Mouse (Mus musculus) midbrain, embryonic 14.5 days (tissue): Measurements from ENCODE around the gene Hnrnpc. TPM values are rescaled to one million over a fixed set of nuclear protein-coding genes. Genes with fewer than 3 reads are reported as not detected.
"Not testable (repeated sequence)": the region's sequence is repeated elsewhere in the genome, so short reads cannot be mapped to it uniquely, and the experiment has no call there.

Experiments
- ATAC-seq: fragments of 200-750 bp; cut with Nextera tagmentation; 2 replicates; pipeline ENCODE4 v1.8.0; 2017; ENCODE audit warnings: moderate number of reproducible peaks, moderate library complexity; ENCODE audit not compliant: low FRiP score, low TSS enrichment
- DNase-seq: peaks from one replicate; pipeline ENCODE4 v3.0.0-alpha.2; 2015
- H3K27ac ChIP-seq: fragments of 300-500 bp; sonication (generic); replicated peaks from 2 replicates; pipeline ENCODE4 v1.5.1; 2014; ENCODE audit warnings: mild to moderate bottlenecking, low read depth, low read length, moderate library complexity
- H3K27me3 ChIP-seq: fragments of 300-500 bp; sonication (generic); 2 replicates; pipeline ENCODE4 v1.6.1; 2014; ENCODE audit warnings: low read length, control low read depth, mixed read lengths; ENCODE audit not compliant: control insufficient read depth, insufficient read depth
- H3K36me3 ChIP-seq: fragments of 300-500 bp; sonication (generic); 2 replicates; pipeline ENCODE4 v1.6.1; 2014; ENCODE audit warnings: low read length, control low read depth; ENCODE audit not compliant: control insufficient read depth, insufficient read depth
- H3K4me1 ChIP-seq: fragments of 300-500 bp; sonication (generic); 2 replicates; pipeline ENCODE4 v1.6.1; 2014; ENCODE audit warnings: mild to moderate bottlenecking, antibody characterized with exemption, low read length, control low read depth; ENCODE audit not compliant: control insufficient read depth, insufficient read depth
- H3K4me2 ChIP-seq: fragments of 300-500 bp; sonication (generic); 2 replicates; pipeline ENCODE4 v1.6.1; 2014; ENCODE audit warnings: mild to moderate bottlenecking, low read length, moderate library complexity
- H3K4me3 ChIP-seq: fragments of 300-500 bp; sonication (generic); replicated peaks from 2 replicates; pipeline ENCODE4 v1.5.1; 2014; ENCODE audit warnings: low read depth, low read length
- H3K9ac ChIP-seq: fragments of 300-500 bp; sonication (generic); replicated peaks from 2 replicates; pipeline ENCODE4 v1.6.1; 2014; ENCODE audit warnings: mild to moderate bottlenecking, low read length, moderate library complexity
- H3K9me3 ChIP-seq: fragments of 300-500 bp; sonication (generic); 2 replicates; pipeline ENCODE4 v1.6.1; 2016; ENCODE audit warnings: low read length, control low read depth, mixed read lengths; ENCODE audit not compliant: control insufficient read depth
- WGBS: fragments of 180-500 bp; shearing (Covaris S2); extraction: QIAGEN DNeasy Blood & Tissue Kit; methylation state at CpG from one replicate; pipeline ENCODE4 v1.1.7; 2014; 5-methylcytosine and 5-hydroxymethylcytosine counted together
- polyA plus RNA-seq: library from polyadenylated mRNA; unstranded; fragments of >200 nt; fragmentation: Nextera tagmentation; extraction: Ambion mirVana; gene quantifications from 2 replicates; pipeline ENCODE4 v1.2.1, GENCODE M21; 2014

Gene Hnrnpc
- polyA plus RNA-seq, 1 experiment from 2014 or later = 549 TPM

DNA sequence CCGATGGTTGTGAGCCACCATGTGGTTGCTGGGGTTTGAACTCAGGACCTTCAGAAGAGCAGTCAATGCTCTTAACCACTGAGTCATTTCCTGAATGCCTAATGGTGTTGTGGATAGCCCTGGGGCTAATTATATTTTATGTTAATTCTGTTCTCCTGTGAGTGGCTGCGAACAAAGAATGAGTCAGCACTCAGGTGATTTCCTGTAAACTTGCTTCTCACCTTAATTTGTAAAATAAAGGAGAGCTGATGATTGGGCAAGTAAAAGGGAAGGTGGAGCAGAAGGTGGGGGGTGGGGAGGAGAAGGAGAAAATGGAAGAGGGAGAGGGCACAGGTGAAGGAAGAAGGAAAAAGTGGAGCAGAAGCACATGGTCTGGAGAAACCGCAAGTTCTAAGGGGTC, 51.1 kb downstream of the Hnrnpc start:
- H3K27ac ChIP-seq, ATAC-seq, H3K9me3 ChIP-seq, H3K36me3 ChIP-seq, DNase-seq, H3K4me1 ChIP-seq, H3K4me3 ChIP-seq, H3K9ac ChIP-seq, H3K4me2 ChIP-seq, H3K27me3 ChIP-seq: not testable (repeated sequence)
- WGBS = 97% methylated on average over 3 of the region's 3 CpGs

- H3K4me3 ChIP-seq = no peak overlapping the region
- 22% methylated on average over 9 of the region's 9 CpGs for WGBS
- H3K27me3 ChIP-seq = no peaks in the 10 kb centered on the region
- H3K4me2 ChIP-seq = no peak overlapping the region
- DNase-seq (peak; percentile 31), ATAC-seq (no peak)
- no peaks in the 10 kb centered on the region for H3K9me3 ChIP-seq
- H3K9ac ChIP-seq = no peak overlapping the region
- H3K27ac ChIP-seq = no peak overlapping the region
- H3K36me3 ChIP-seq = no peaks in the 10 kb centered on the region
- H3K4me1 ChIP-seq = no peaks in the 10 kb centered on the region; the same call in 1 of the 2 replicates
These were observed 57.8 kb downstream of the Hnrnpc start for GRCm38 (mm10) chr14:52045966-52046565.

- Histone ChIP-seq H3K4me3 (no peak overlapping the region), H3K27me3 (no peaks in the 10 kb centered on the region), H3K27ac (no peak overlapping the region), H3K4me1 (no peaks in the 10 kb centered on the region; the same call in 1 of the 2 replicates), H3K9me3 (no peaks in the 10 kb centered on the region), H3K36me3 (no peaks in the 10 kb centered on the region), H3K9ac (no peak overlapping the region), H3K4me2 (no peak overlapping the region)
- ATAC-seq (peak; percentile 43; the same call in 1 of the 2 replicates), DNase-seq (peak; percentile 73)
- 8% methylated on average over 8 of the region's 8 CpGs for WGBS
These were observed 58.7 kb downstream of the Hnrnpc start for GRCm38 (mm10) chr14:52044901-52045678.

DNA sequence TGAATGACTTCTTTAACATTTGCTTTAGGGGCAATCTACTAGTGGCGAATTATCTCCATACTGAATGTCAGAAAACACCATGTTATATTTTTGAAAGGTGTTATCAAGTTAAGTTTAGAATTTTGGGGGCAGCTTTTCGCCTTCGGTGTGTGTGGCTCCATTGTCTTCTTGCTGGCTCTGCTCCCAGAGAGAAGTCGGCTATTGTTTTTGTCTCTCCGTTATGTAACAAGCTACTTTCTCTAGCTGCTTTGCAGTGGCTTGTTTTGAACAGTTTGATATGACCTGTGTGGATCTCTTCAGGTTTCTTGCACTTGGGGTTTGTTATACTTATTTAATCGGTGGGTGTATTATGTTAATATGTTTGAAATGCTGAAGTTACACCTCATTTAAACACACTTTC, 60.4 kb downstream of the Hnrnpc start:
- H3K27me3 ChIP-seq = no peaks in the 10 kb centered on the region
- no peaks in the 10 kb centered on the region; the same call in 1 of the 2 replicates for H3K4me1 ChIP-seq
- no peak for DNase-seq
- H3K9ac ChIP-seq = no peak overlapping the region
- H3K27ac ChIP-seq = no peak overlapping the region
- no peak for ATAC-seq
- H3K4me3 ChIP-seq = no peak overlapping the region
- 71% methylated on average over 6 of the region's 6 CpGs for WGBS
- H3K4me2 ChIP-seq = no peak overlapping the region
- H3K36me3 ChIP-seq = no peaks in the 10 kb centered on the region
- no peaks in the 10 kb centered on the region for H3K9me3 ChIP-seq

DNA sequence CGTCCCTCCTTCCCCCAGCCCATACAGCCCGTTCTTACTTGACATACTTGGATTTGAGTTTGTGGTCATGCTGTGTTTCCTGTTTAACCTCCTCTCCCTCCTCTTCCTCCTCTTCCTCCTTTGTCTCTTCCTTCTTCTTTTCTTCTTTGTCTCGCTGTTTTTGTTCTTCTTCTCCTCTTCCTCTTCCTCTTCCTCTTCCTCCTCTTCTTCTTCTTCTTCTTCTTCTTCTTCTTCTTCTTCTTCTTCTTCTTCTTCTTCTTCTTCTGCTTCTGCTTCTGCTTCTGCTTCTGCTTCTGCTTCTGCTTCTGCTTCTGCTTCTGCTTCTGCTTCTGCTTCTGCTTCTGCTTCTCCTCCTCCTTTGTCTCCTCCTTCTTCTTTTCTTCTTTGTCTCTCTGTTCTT, 61.5 kb downstream of the Hnrnpc start, which contains the start of gene Olfr221:
Olfr221 (minus strand) TSS at position 101 of the 400 bp plus-strand sequence.
- not testable (repeated sequence) for H3K36me3 ChIP-seq, H3K9me3 ChIP-seq, ATAC-seq, DNase-seq, H3K9ac ChIP-seq, H3K27me3 ChIP-seq, H3K4me3 ChIP-seq, H3K4me1 ChIP-seq, H3K27ac ChIP-seq, H3K4me2 ChIP-seq
- WGBS = 61% methylated on average over 3 of the region's 3 CpGs

GRCm38 (mm10) chr14:52039332-52039731, 64.5 kb downstream of the Hnrnpc start:
- no peak for DNase-seq
- Histone ChIP-seq H3K9me3 (no peaks in the 10 kb centered on the region), H3K36me3 (no peaks in the 10 kb centered on the region), H3K27me3 (no peaks in the 10 kb centered on the region), H3K4me3 (no peak overlapping the region), H3K4me1 (no peaks in the 10 kb centered on the region), H3K9ac (no peak overlapping the region), H3K27ac (no peak overlapping the region), H3K4me2 (no peak overlapping the region)
- 92% methylated on average over 5 of the region's 5 CpGs for WGBS
- ATAC-seq = no peak

GRCm38 (mm10) chr14:52035926-52036325, 67.9 kb downstream of the Hnrnpc start:
- no peaks in the 10 kb centered on the region for H3K27me3 ChIP-seq
- H3K9me3 ChIP-seq = no peaks in the 10 kb centered on the region
- no peaks in the 10 kb centered on the region for H3K4me1 ChIP-seq
- DNase-seq = no peak
- WGBS = 90% methylated on average over 6 of the region's 6 CpGs
- no peak overlapping the region for H3K27ac ChIP-seq
- H3K9ac ChIP-seq = no peak overlapping the region
- H3K4me3 ChIP-seq = no peak overlapping the region
- H3K4me2 ChIP-seq = no peak overlapping the region
- no peak for ATAC-seq
- H3K36me3 ChIP-seq = no peaks in the 10 kb centered on the region

DNA sequence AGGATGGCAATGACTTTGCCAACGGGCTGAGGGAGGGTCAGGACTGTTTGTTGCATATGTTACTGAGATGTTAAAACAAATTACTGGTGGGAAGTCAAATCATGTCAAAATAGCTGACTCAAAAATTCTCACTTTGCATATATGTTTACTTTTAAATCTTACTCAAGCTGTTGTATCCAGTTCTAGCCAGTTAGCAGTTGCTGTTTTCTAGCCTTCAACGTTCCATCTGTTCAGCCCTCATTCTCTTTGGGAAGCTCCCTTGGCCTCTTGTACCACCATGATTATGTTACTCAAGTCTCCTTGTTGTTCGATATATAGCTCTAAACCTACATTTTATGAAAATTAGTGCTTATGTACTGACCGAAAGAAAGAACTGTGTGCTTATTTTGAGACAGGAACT, 77.5 kb downstream of the Hnrnpc start:
- Histone ChIP-seq H3K9me3 (no peaks in the 10 kb centered on the region), H3K4me1 (peaks cover 3% of the 10 kb centered on the region; the same call in 1 of the 2 replicates), H3K9ac (no peak overlapping the region), H3K27me3 (no peaks in the 10 kb centered on the region), H3K4me3 (no peak overlapping the region), H3K36me3 (no peaks in the 10 kb centered on the region), H3K4me2 (no peak overlapping the region), H3K27ac (no peak overlapping the region)
- DNase-seq (no peak), ATAC-seq (no peak)
- 94% methylated on average over 4 of the region's 4 CpGs for WGBS

- Histone ChIP-seq H3K4me1 (peaks cover 8% of the 10 kb centered on the region), H3K27me3 (no peaks in the 10 kb centered on the region), H3K36me3 (no peaks in the 10 kb centered on the region), H3K4me3 (no peak overlapping the region), H3K27ac (no peak overlapping the region), H3K9me3 (no peaks in the 10 kb centered on the region), H3K4me2 (no peak overlapping the region), H3K9ac (no peak overlapping the region)
- ATAC-seq (no peak), DNase-seq (no peak)
- 95% methylated on average over 2 of the region's 2 CpGs for WGBS
These were observed 79.7 kb downstream of the Hnrnpc start for GRCm38 (mm10) chr14:52024133-52024532.
